8 mouse cellular contexts compared by ENCODE assay signal in the genomic region with DNA sequence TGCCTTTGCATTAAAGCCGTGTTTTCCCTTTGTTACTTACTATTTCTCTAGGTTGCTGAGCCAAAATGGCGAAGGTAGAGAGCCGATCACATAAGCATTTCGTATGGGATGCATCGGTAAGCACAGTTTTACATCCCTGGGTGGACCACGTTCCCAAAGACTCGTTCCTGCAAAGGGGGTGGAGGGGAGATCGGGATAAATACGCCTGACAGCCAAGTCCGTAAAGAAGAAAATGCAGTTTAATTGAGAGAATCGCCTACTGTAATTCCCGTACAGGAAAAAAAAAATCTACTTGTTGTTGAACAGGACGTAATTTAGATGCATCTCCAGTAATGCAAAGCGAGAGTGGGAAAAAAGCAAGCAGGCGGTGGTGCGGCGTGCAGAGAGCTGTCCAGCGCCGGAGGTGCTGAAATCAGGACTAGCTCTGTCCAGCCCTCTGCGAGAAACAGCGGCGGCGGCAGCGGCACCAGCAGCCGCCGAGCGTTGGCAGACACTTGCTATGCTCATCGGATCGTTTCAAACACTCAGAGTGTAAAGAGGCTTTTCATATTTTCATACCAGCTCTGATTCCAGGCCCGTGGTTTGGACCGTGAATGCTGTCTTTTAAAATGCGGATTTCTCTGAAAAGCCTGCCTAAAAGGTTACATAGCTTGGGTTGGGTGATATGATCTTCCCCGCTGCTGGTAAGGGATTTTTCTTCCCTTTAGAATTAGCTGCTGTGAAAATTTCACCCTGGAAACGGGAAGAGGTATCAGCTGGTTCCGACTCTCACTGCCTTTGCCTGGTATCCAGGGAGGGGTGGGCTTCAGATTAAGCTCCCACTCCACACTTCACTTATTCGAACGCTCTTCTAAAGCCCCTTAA.
DNase-seq lines count a peak whose midpoint lies in the region; ATAC-seq and TF ChIP-seq lines count a peak whose summit lies in the region.

No protein-coding gene starts in this region.

- WGBS in intestine, embryonic 14.5 days: 6% methylated on average over 37 of the region's 37 CpGs
- 7% methylated on average over 37 of the region's 37 CpGs for WGBS in intestine, postnatal 0 days
- WGBS in embryonic facial prominence, embryonic 15.5 days: 6% methylated on average over 37 of the region's 37 CpGs
- 6% methylated on average over 37 of the region's 37 CpGs for WGBS in heart, embryonic 14.5 days
- WGBS in kidney, postnatal 0 days: 5% methylated on average over 37 of the region's 37 CpGs
- WGBS in limb, embryonic 13.5 days: 7% methylated on average over 37 of the region's 37 CpGs
- WGBS in midbrain, postnatal 0 days: 1% methylated on average over 37 of the region's 37 CpGs

- peak; percentile 79; the same call in 1 of the 2 replicates for ATAC-seq in intestine, embryonic 14.5 days (replicated peaks; ENCODE audit: low FRiP score, low TSS enrichment, low read depth)
- ATAC-seq in intestine, postnatal 0 days: no peak
- no peak; the same call in 1 of the 2 replicates for ATAC-seq in embryonic facial prominence, embryonic 15.5 days (ENCODE audit: insufficient number of reproducible peaks, low FRiP score, low TSS enrichment, low read depth)
- no peak for ATAC-seq in heart, embryonic 14.5 days (ENCODE audit: insufficient number of reproducible peaks, insufficient read depth, low FRiP score, low read depth)
- peak; percentile 91 for ATAC-seq in kidney, postnatal 0 days (replicated peaks; ENCODE audit: low FRiP score, low read depth)
- ATAC-seq in limb, embryonic 13.5 days (ENCODE audit: low FRiP score, low read depth): peak; percentile 92
- peak; percentile 86 for ATAC-seq in midbrain, postnatal 0 days (ENCODE audit: low FRiP score)

- H3K27me3 ChIP-seq in intestine, embryonic 14.5 days (replicated peaks; ENCODE audit: control insufficient read depth, insufficient read depth, low read length): no peaks in the 10 kb centered on the region
- no peaks in the 10 kb centered on the region for H3K27me3 ChIP-seq in intestine, postnatal 0 days (replicated peaks; ENCODE audit: control insufficient read depth, insufficient read depth, low read length)
- no peaks in the 10 kb centered on the region for H3K27me3 ChIP-seq in embryonic facial prominence, embryonic 15.5 days
- H3K27me3 ChIP-seq in heart, embryonic 14.5 days (ENCODE audit: control insufficient read depth, insufficient read depth, low read length): 0 out of 2 replicates have a peak, but pooled peaks cover 4% of the 10 kb centered on the region
- no peaks in the 10 kb centered on the region for H3K27me3 ChIP-seq in kidney, postnatal 0 days (ENCODE audit: insufficient read depth, low read length)
- H3K27me3 ChIP-seq in limb, embryonic 13.5 days: peaks cover 6% of the 10 kb centered on the region; the same call in 1 of the 2 replicates
- no peaks in the 10 kb centered on the region for H3K27me3 ChIP-seq in midbrain, postnatal 0 days (ENCODE audit: insufficient read depth, low read length)

- H3K4me2 ChIP-seq in intestine, embryonic 14.5 days (ENCODE audit: low read length): peak overlapping the region; percentile 38
- no peak overlapping the region for H3K4me2 ChIP-seq in intestine, postnatal 0 days (replicated peaks; ENCODE audit: low read depth)
- H3K4me2 ChIP-seq in embryonic facial prominence, embryonic 15.5 days (replicated peaks): peak overlapping the region; percentile 42
- peak overlapping the region; percentile 45 for H3K4me2 ChIP-seq in heart, embryonic 14.5 days (ENCODE audit: low read length)
- H3K4me2 ChIP-seq in kidney, postnatal 0 days (ENCODE audit: low read length): peak overlapping the region; percentile 27; the same call in 1 of the 2 replicates
- H3K4me2 ChIP-seq in limb, embryonic 13.5 days (replicated peaks): peak overlapping the region; percentile 59
- peak overlapping the region; percentile 58 for H3K4me2 ChIP-seq in midbrain, postnatal 0 days (ENCODE audit: low read depth, low read length, poor library complexity, severe bottlenecking)

- no peaks in the 10 kb centered on the region for H3K4me1 ChIP-seq in intestine, embryonic 14.5 days (replicated peaks; ENCODE audit: control insufficient read depth, insufficient read depth, low read length)
- H3K4me1 ChIP-seq in intestine, postnatal 0 days (replicated peaks; ENCODE audit: control insufficient read depth, insufficient read depth, low read length): no peaks in the 10 kb centered on the region
- H3K4me1 ChIP-seq in embryonic facial prominence, embryonic 15.5 days: peaks cover 5% of the 10 kb centered on the region; the same call in 1 of the 2 replicates
- 0 out of 4 replicates have a peak, but pooled peaks cover 0 to 3% of the 10 kb centered on the region in 2 experiments for H3K4me1 ChIP-seq in heart, embryonic 14.5 days (ENCODE audit: control insufficient read depth in 2 of 2, insufficient read depth in 2 of 2, low read length in 2 of 2)
- H3K4me1 ChIP-seq in kidney, postnatal 0 days (replicated peaks; ENCODE audit: insufficient read depth, low read length): no peaks in the 10 kb centered on the region
- 0 out of 2 replicates have a peak, but pooled peaks cover 8% of the 10 kb centered on the region for H3K4me1 ChIP-seq in limb, embryonic 13.5 days
- peaks cover 4% of the 10 kb centered on the region; the same call in 1 of the 2 replicates for H3K4me1 ChIP-seq in midbrain, postnatal 0 days (ENCODE audit: insufficient read depth, low read length)

- no peaks in the 10 kb centered on the region for H3K9me3 ChIP-seq in intestine, embryonic 14.5 days (ENCODE audit: control insufficient read depth, low read length)
- no peaks in the 10 kb centered on the region for H3K9me3 ChIP-seq in intestine, postnatal 0 days (ENCODE audit: control insufficient read depth)
- H3K9me3 ChIP-seq in embryonic facial prominence, embryonic 15.5 days (replicated peaks): no peaks in the 10 kb centered on the region
- no peaks in the 10 kb centered on the region for H3K9me3 ChIP-seq in heart, embryonic 14.5 days (ENCODE audit: control insufficient read depth, low read length)
- H3K9me3 ChIP-seq in kidney, postnatal 0 days (replicated peaks; ENCODE audit: low read length): no peaks in the 10 kb centered on the region
- no peaks in the 10 kb centered on the region for H3K9me3 ChIP-seq in limb, embryonic 13.5 days
- H3K9me3 ChIP-seq in midbrain, postnatal 0 days (ENCODE audit: low read length): no peaks in the 10 kb centered on the region

- H3K27ac ChIP-seq in intestine, embryonic 14.5 days (ENCODE audit: low read depth): no peak overlapping the region
- no peak overlapping the region for H3K27ac ChIP-seq in intestine, postnatal 0 days (ENCODE audit: low read depth, low read length)
- no peak overlapping the region for H3K27ac ChIP-seq in embryonic facial prominence, embryonic 15.5 days (replicated peaks)
- H3K27ac ChIP-seq in heart, embryonic 14.5 days (replicated peaks in 1 of 2; ENCODE audit: control insufficient read depth in 1 of 2, insufficient read depth in 1 of 2, low read depth in 2 of 2, low read length in 2 of 2): no peak overlapping the region
- no peak overlapping the region for H3K27ac ChIP-seq in kidney, postnatal 0 days
- H3K27ac ChIP-seq in limb, embryonic 13.5 days: no peak overlapping the region
- peak overlapping the region; percentile 95 for H3K27ac ChIP-seq in midbrain, postnatal 0 days (ENCODE audit: low read depth, low read length)

- no peak overlapping the region for H3K4me3 ChIP-seq in intestine, embryonic 14.5 days (ENCODE audit: low read depth, low read length)
- H3K4me3 ChIP-seq in intestine, postnatal 0 days (ENCODE audit: low read depth, low read length): no peak overlapping the region
- peak overlapping the region; percentile 20 for H3K4me3 ChIP-seq in embryonic facial prominence, embryonic 15.5 days (replicated peaks)
- H3K4me3 ChIP-seq in heart, embryonic 14.5 days (ENCODE audit: control insufficient read depth in 1 of 2, insufficient read depth in 1 of 2, low read depth in 1 of 2, low read length in 2 of 2): peak overlapping the region in 1 of 2 experiments; percentile 20; a peak in 1 of 4 replicates
- no peak overlapping the region for H3K4me3 ChIP-seq in kidney, postnatal 0 days (replicated peaks; ENCODE audit: low read depth, low read length)
- peak overlapping the region; percentile 25 for H3K4me3 ChIP-seq in limb, embryonic 13.5 days
- H3K4me3 ChIP-seq in midbrain, postnatal 0 days (ENCODE audit: low read depth, low read length): peak overlapping the region; percentile 56

- no peaks in the 10 kb centered on the region for H3K36me3 ChIP-seq in intestine, embryonic 14.5 days (ENCODE audit: control insufficient read depth, insufficient read depth, low read length)
- H3K36me3 ChIP-seq in intestine, postnatal 0 days (ENCODE audit: control insufficient read depth, insufficient read depth): no peaks in the 10 kb centered on the region
- H3K36me3 ChIP-seq in embryonic facial prominence, embryonic 15.5 days: no peaks in the 10 kb centered on the region
- H3K36me3 ChIP-seq in heart, embryonic 14.5 days (ENCODE audit: control insufficient read depth, insufficient read depth, low read length): no peaks in the 10 kb centered on the region
- no peaks in the 10 kb centered on the region for H3K36me3 ChIP-seq in kidney, postnatal 0 days (ENCODE audit: insufficient read depth, low read length)
- H3K36me3 ChIP-seq in limb, embryonic 13.5 days: no peaks in the 10 kb centered on the region
- H3K36me3 ChIP-seq in midbrain, postnatal 0 days (ENCODE audit: insufficient read depth, low read length): no peaks in the 10 kb centered on the region

- TF ChIP-seq CTCF in intestine, postnatal 0 days (IDR thresholded peaks at IDR 0.05; ENCODE audit: low read depth): no peak
- no peak for TF ChIP-seq CTCF in kidney, postnatal 0 days (IDR thresholded peaks at IDR 0.05; ENCODE audit: low read depth)
- no peak for TF ChIP-seq CTCF in midbrain, postnatal 0 days (IDR thresholded peaks at IDR 0.05)

- peak; percentile 92 for DNase-seq in intestine, embryonic 14.5 days (ENCODE audit: low spot score)
- DNase-seq in kidney, postnatal 0 days (ENCODE audit: low spot score): peak; percentile 90
- peak; percentile 88 for DNase-seq in midbrain, postnatal 0 days (ENCODE audit: low spot score)
- DNase-seq in testis, postnatal 14 days (ENCODE audit: low spot score): peak; percentile 78

- no peak overlapping the region for H3K9ac ChIP-seq in intestine, embryonic 14.5 days (ENCODE audit: low read length)
- H3K9ac ChIP-seq in intestine, postnatal 0 days (ENCODE audit: low read depth, low read length): no peak overlapping the region
- H3K9ac ChIP-seq in embryonic facial prominence, embryonic 15.5 days: no peak overlapping the region
- no peak overlapping the region for H3K9ac ChIP-seq in heart, embryonic 14.5 days (ENCODE audit: low read length)
- no peak overlapping the region for H3K9ac ChIP-seq in kidney, postnatal 0 days (ENCODE audit: low read depth, low read length)
- no peak overlapping the region for H3K9ac ChIP-seq in limb, embryonic 13.5 days
- H3K9ac ChIP-seq in midbrain, postnatal 0 days (replicated peaks; ENCODE audit: low read length, poor library complexity, severe bottlenecking): peak overlapping the region; percentile 85

Comparison
In these comparisons a context has a peak if more than half of its experiments do, and no peak if none do; other contexts are left out.
1. ATAC-seq: peak in intestine, embryonic 14.5 days (single experiment), kidney, postnatal 0 days (single experiment), limb, embryonic 13.5 days (single experiment) and midbrain, postnatal 0 days (single experiment); none in intestine, postnatal 0 days (single experiment), embryonic facial prominence, embryonic 15.5 days (single experiment) and heart, embryonic 14.5 days (single experiment).
2. H3K4me3 ChIP-seq: peak in embryonic facial prominence, embryonic 15.5 days (single experiment), limb, embryonic 13.5 days (single experiment) and midbrain, postnatal 0 days (single experiment); none in intestine, embryonic 14.5 days (single experiment), intestine, postnatal 0 days (single experiment) and kidney, postnatal 0 days (single experiment).
3. Peak in every context shown above with its lines, with median percentiles within 50 percentile points of each other: DNase-seq.